Mouse (Mus musculus) midbrain, postnatal 0 days (tissue): Measurements from ENCODE around the gene Ints7. TPM values are rescaled to one million over a fixed set of nuclear protein-coding genes. Genes with fewer than 3 reads are reported as not detected.

ENCODE experiments used
- ATAC-seq: fragments of 200-750 bp; cut with Nextera tagmentation; 2 replicates; pipeline ENCODE4 v1.8.0; 2017; ENCODE audit warnings: moderate number of reproducible peaks, mild to moderate bottlenecking, moderate TSS enrichment, moderate library complexity; ENCODE audit not compliant: low FRiP score
- DNase-seq: peaks from one replicate; pipeline ENCODE4 v3.0.0-alpha.2; 2015; ENCODE audit warnings: low spot score
- H3K27ac ChIP-seq: fragments of 300-500 bp; sonication (generic); 2 replicates; pipeline ENCODE4 v1.5.1; 2014; ENCODE audit warnings: low read depth, mild to moderate bottlenecking, low read length, mixed read lengths
- H3K27me3 ChIP-seq: fragments of 300-500 bp; sonication (generic); 2 replicates; pipeline ENCODE4 v1.6.1; 2014; ENCODE audit warnings: low read length, control low read depth, mixed read lengths; ENCODE audit not compliant: insufficient read depth
- H3K36me3 ChIP-seq: fragments of 300-500 bp; sonication (generic); 2 replicates; pipeline ENCODE4 v1.6.1; 2014; ENCODE audit warnings: low read length, control low read depth, mixed read lengths; ENCODE audit not compliant: insufficient read depth
- H3K4me1 ChIP-seq: fragments of 300-500 bp; sonication (generic); 2 replicates; pipeline ENCODE4 v1.6.1; 2014; ENCODE audit warnings: mild to moderate bottlenecking, control low read depth, antibody characterized with exemption, low read length, mixed read lengths; ENCODE audit not compliant: insufficient read depth
- H3K4me2 ChIP-seq: fragments of 300-500 bp; sonication (generic); 2 replicates; pipeline ENCODE4 v1.6.1; 2014; ENCODE audit warnings: low read depth, mild to moderate bottlenecking, low read length, mixed read lengths; ENCODE audit not compliant: poor library complexity, severe bottlenecking
- H3K4me3 ChIP-seq: fragments of 300-500 bp; sonication (generic); 2 replicates; pipeline ENCODE4 v1.5.1; 2014; ENCODE audit warnings: low read depth, mild to moderate bottlenecking, low read length, moderate library complexity
- H3K9ac ChIP-seq: fragments of 300-500 bp; sonication (generic); replicated peaks from 2 replicates; pipeline ENCODE4 v1.6.1; 2014; ENCODE audit warnings: mild to moderate bottlenecking, low read length, moderate library complexity, mixed read lengths; ENCODE audit not compliant: poor library complexity, severe bottlenecking
- H3K9me3 ChIP-seq: fragments of 300-500 bp; sonication (generic); 2 replicates; pipeline ENCODE4 v1.6.1; 2016; ENCODE audit warnings: low read length, control low read depth
- CTCF ChIP-seq: IDR thresholded peaks from 2 replicates; pipeline ENCODE4 v1.5.1; 2016; ENCODE audit warnings: antibody characterized with exemption, mild to moderate bottlenecking
- WGBS: fragments of 180-500 bp; shearing (Covaris S2); extraction: QIAGEN DNeasy Blood & Tissue Kit; methylation state at CpG from one replicate; pipeline ENCODE4 v1.1.7; 2014; 5-methylcytosine and 5-hydroxymethylcytosine counted together
- polyA plus RNA-seq: library from polyadenylated mRNA; unstranded; fragments of >200 nt; fragmentation: Nextera tagmentation; extraction: Ambion mirVana; gene quantifications from 2 replicates; pipeline ENCODE4 v1.2.1, GENCODE M21; 2015
- total RNA-seq: library from RNA; depleted of rRNA; stranded (reverse); fragments of >200 nt; gene quantifications from 2 replicates; pipeline ENCODE4 v1.2.3, GENCODE M21; 2014

Ints7 gene
- total and polyA plus RNA-seq, 2 experiments from 2014 or later, result 27.0 to 33.1 TPM

GRCm38 (mm10) chr1:191587062-191587461, 11.6 kb downstream of the Ints7 start:
- 91% methylated on average over 3 of the region's 3 CpGs for WGBS
- no peak overlapping the region for H3K9ac ChIP-seq
- no peak for ATAC-seq
- peak; percentile 58 for TF ChIP-seq CTCF
- no peaks in the 10 kb centered on the region for H3K4me1 ChIP-seq
- no peak overlapping the region for H3K27ac ChIP-seq
- H3K4me3 ChIP-seq, result no peak overlapping the region
- H3K27me3 ChIP-seq, result no peaks in the 10 kb centered on the region
- no peak for DNase-seq
- no peak overlapping the region for H3K4me2 ChIP-seq
- H3K36me3 ChIP-seq, result peaks cover 28% of the 10 kb centered on the region; the same call in 1 of the 2 replicates
- H3K9me3 ChIP-seq, result no peaks in the 10 kb centered on the region

- TF ChIP-seq CTCF, result no peak
- no peak for DNase-seq
- H3K4me1 ChIP-seq, result no peaks in the 10 kb centered on the region
- no peak for ATAC-seq
- no peaks in the 10 kb centered on the region for H3K27me3 ChIP-seq
- no peak overlapping the region for H3K4me2 ChIP-seq
- H3K36me3 ChIP-seq, result peaks cover 21% of the 10 kb centered on the region; the same call in 1 of the 2 replicates
- WGBS, result 96% methylated on average over 2 of the region's 2 CpGs
- no peak overlapping the region for H3K9ac ChIP-seq
- H3K9me3 ChIP-seq, result no peaks in the 10 kb centered on the region
- H3K27ac ChIP-seq, result no peak overlapping the region
- no peak overlapping the region for H3K4me3 ChIP-seq
Measured at GRCm38 (mm10) chr1:191588749-191589148, 13.3 kb downstream of the Ints7 start.

GRCm38 (mm10) chr1:191592016-191592720, 16.7 kb downstream of the Ints7 start:
- no peak overlapping the region for H3K27ac ChIP-seq
- H3K9me3 ChIP-seq, result no peaks in the 10 kb centered on the region
- ATAC-seq (no peak), DNase-seq (no peak)
- H3K4me1 ChIP-seq, result no peaks in the 10 kb centered on the region
- no peak for TF ChIP-seq CTCF
- H3K4me2 ChIP-seq, result no peak overlapping the region
- WGBS, result 90% methylated on average over 12 of the region's 12 CpGs
- H3K36me3 ChIP-seq, result peaks cover 24% of the 10 kb centered on the region; the same call in 1 of the 2 replicates
- H3K4me3 ChIP-seq, result no peak overlapping the region
- no peaks in the 10 kb centered on the region for H3K27me3 ChIP-seq
- H3K9ac ChIP-seq, result no peak overlapping the region

- Histone ChIP-seq H3K27ac (no peak overlapping the region), H3K4me2 (no peak overlapping the region), H3K36me3 (peaks cover 22% of the 10 kb centered on the region; the same call in 1 of the 2 replicates), H3K9me3 (no peaks in the 10 kb centered on the region), H3K4me1 (no peaks in the 10 kb centered on the region), H3K9ac (no peak overlapping the region), H3K4me3 (no peak overlapping the region), H3K27me3 (no peaks in the 10 kb centered on the region)
- ATAC-seq (no peak), DNase-seq (no peak)
- no peak for TF ChIP-seq CTCF
- 96% methylated on average over 8 of the region's 8 CpGs for WGBS
Measured at GRCm38 (mm10) chr1:191596076-191596475, 20.6 kb downstream of the Ints7 start.

DNA sequence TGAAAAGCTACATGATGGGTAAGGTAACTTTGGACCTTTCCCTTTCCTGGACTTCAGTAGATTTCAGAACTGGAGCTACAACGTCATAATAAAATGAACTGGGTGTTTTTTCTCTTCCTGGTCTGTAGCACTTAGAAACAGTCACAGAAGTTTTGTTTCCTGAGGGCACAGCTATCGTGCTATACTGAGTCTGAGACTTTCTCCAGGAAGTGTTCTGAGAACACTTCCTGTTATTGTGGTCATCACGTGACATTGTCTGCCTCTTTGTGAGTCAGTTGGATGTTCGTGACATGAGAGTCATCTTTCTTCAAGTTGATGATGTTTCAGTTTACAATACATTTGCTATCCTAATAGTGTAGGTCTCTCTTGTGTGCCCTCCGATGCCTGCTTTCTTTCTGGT, 23.8 kb downstream of the Ints7 start:
- no peak overlapping the region for H3K27ac ChIP-seq
- TF ChIP-seq CTCF, result no peak
- H3K9me3 ChIP-seq, result no peaks in the 10 kb centered on the region
- 89% methylated on average over 5 of the region's 5 CpGs for WGBS
- peaks cover 25% of the 10 kb centered on the region; the same call in 1 of the 2 replicates for H3K36me3 ChIP-seq
- no peak overlapping the region for H3K4me3 ChIP-seq
- no peak for DNase-seq
- no peaks in the 10 kb centered on the region for H3K4me1 ChIP-seq
- no peak for ATAC-seq
- no peak overlapping the region for H3K9ac ChIP-seq
- no peaks in the 10 kb centered on the region for H3K27me3 ChIP-seq
- no peak overlapping the region for H3K4me2 ChIP-seq

DNA sequence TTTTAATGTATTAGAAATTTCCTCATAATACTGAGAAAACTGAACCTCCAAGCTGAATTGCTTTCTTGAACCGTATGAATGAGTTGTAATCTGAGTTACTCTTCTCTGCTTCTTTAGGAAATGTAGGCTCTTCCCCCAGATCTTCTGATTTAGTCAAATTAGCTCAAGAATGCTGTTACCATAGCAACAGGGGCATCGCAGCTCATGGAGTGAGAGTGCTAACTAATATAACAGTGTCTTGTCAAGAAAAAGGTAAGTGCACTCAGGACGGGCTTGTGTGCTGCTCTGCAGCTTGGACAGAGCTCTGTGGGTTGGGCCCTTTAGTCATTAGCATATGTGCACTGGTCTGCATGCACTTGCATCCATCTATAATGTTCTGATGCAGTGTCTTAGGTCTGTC, 29.3 kb downstream of the Ints7 start:
- no peak overlapping the region for H3K4me2 ChIP-seq
- no peaks in the 10 kb centered on the region for H3K4me1 ChIP-seq
- no peak overlapping the region for H3K27ac ChIP-seq
- peaks cover 32% of the 10 kb centered on the region for H3K36me3 ChIP-seq
- H3K4me3 ChIP-seq, result no peak overlapping the region
- H3K9ac ChIP-seq, result no peak overlapping the region
- 57% methylated on average over 3 of the region's 3 CpGs for WGBS
- ATAC-seq, result no peak
- TF ChIP-seq CTCF, result no peak
- no peaks in the 10 kb centered on the region for H3K9me3 ChIP-seq
- DNase-seq, result peak; percentile 26
- H3K27me3 ChIP-seq, result no peaks in the 10 kb centered on the region
